8 mouse cellular contexts compared by ENCODE assay signal in the genomic region with DNA sequence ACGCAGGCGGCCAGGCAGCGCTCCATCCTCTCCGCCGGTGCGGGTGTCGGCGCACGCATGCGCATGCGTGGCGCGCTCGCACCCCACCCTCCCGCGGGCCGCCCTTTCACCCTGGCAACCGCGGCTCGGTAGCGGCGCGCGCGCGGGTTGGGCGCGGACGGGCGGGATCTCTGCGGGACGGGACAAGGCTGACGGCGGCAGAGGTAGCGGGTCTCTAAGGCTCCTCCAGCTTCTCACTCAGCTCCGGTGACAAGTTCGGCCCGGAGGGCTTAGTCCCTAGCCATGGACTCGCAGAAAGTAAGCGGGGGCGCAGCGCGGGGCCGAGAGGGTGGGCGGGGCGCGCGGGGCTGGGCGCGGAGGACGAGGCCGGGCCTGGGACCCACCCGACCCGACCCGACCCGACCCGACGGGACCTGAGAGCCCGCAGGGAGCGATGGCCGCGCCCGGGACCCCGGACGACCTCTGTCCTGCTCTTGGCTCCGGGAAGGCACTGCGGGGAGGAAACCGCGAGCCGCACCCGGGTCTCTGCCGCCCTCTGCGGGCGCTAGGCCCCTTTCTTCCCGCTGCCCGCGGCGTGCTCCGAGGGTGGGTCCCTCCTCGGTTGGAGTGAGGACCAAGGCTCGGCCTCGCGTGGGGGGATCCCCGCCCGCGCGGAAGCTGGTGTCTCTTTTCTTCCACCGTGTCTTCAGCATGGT. TPM values are rescaled to one million over a fixed set of nuclear protein-coding genes. Genes with fewer than 3 reads are reported as not detected.
A peak's percentile ranks its signal among the peaks of the same experiment; 100 is the strongest.
DNase-seq lines count a peak whose midpoint lies in the region; ATAC-seq and TF ChIP-seq lines count a peak whose summit lies in the region.

Gene Fsd1l (plus strand): TSS at position 156 of the 695 bp plus-strand sequence.

- no peaks in the 10 kb centered on the region for H3K9me3 ChIP-seq in hindbrain, embryonic 10.5 days
- H3K9me3 ChIP-seq in lung, postnatal 0 days (ENCODE audit: low read length), result no peaks in the 10 kb centered on the region

- H3K4me2 ChIP-seq in lung, postnatal 0 days (replicated peaks; ENCODE audit: low read depth, low read length), result peak within 1 kb of the TSS; percentile 83

- peaks cover 40% of the 10 kb centered on the region for H3K4me1 ChIP-seq in hindbrain, embryonic 10.5 days (replicated peaks)
- peaks cover 3% of the 10 kb centered on the region; the same call in 1 of the 2 replicates for H3K4me1 ChIP-seq in lung, postnatal 0 days (ENCODE audit: insufficient read depth, low read depth, low read length)

- under 1% methylated on average over 88 of the region's 88 CpGs for WGBS in hindbrain, embryonic 10.5 days
- WGBS in lung, postnatal 0 days, result under 1% methylated on average over 52 of the region's 88 CpGs

- no peak for TF ChIP-seq EP300 in lung, postnatal 0 days (IDR thresholded peaks at IDR 0.05)

- CTCF ChIA-PET in Patski (lab: Charles Lee), result no interaction called here

- peak within 1 kb of the TSS; percentile 58 for H3K9ac ChIP-seq in lung, postnatal 0 days (replicated peaks; ENCODE audit: low read depth)

- in situ Hi-C loops in Patski (cut with MboI; ENCODE audit: low pct_unique_long_range_greater_than_20kb), result no loop called here

- H3K4me3 ChIP-seq in hindbrain, embryonic 10.5 days, result peak within 1 kb of the TSS; percentile 91
- H3K4me3 ChIP-seq in lung, postnatal 0 days (ENCODE audit: low read depth, low read length), result peak within 1 kb of the TSS; percentile 77

- TF ChIP-seq CTCF in Patski (IDR thresholded peaks at IDR 0.05), result no peak
- TF ChIP-seq CTCF in lung, postnatal 0 days (IDR thresholded peaks at IDR 0.05), result peak; percentile 56

- H3K27ac ChIP-seq in hindbrain, embryonic 10.5 days, result peak within 1 kb of the TSS; percentile 96
- peak within 1 kb of the TSS; percentile 49 for H3K27ac ChIP-seq in lung, postnatal 0 days (ENCODE audit: low read length)

- no peak for DNase-seq in Patski (ENCODE audit: low read depth, low spot score)
- peak; percentile 87 for DNase-seq in cerebellum, adult 9-11 months
- peak; percentile 46 to 82 for DNase-seq in frontal cortex, adult 2 months (ENCODE audit: extremely low spot score in 1 of 2, low spot score in 1 of 2)
- DNase-seq in hindbrain, embryonic 10.5 days (ENCODE audit: low spot score), result peak; percentile 83
- peak; percentile 74 to 81 for DNase-seq in layer of hippocampus, postnatal 14 days (ENCODE audit: low spot score in 2 of 2)
- peak; percentile 77 for DNase-seq in lung, postnatal 0 days (ENCODE audit: low spot score)
- peak; percentile 82 for DNase-seq in ovary, postnatal 36 days (ENCODE audit: low spot score)
- peak; percentile 42 to 64 for DNase-seq in thymus, postnatal 10 days (ENCODE audit: low spot score in 2 of 2)

- ATAC-seq in Patski, result peak; percentile 69
- ATAC-seq in lung, postnatal 0 days, result peak; percentile 86

- 0 out of 2 replicates have a peak, but pooled peaks cover 4% of the 10 kb centered on the region for H3K36me3 ChIP-seq in hindbrain, embryonic 10.5 days
- H3K36me3 ChIP-seq in lung, postnatal 0 days (ENCODE audit: insufficient read depth, low read length), result no peaks in the 10 kb centered on the region

- POLR2A ChIA-PET in Patski (lab: Charles Lee), result no interaction called here

- H3K27me3 ChIP-seq in Patski, result no peaks in the 10 kb centered on the region
- no peaks in the 10 kb centered on the region for H3K27me3 ChIP-seq in hindbrain, embryonic 10.5 days (ENCODE audit: insufficient read depth, poor library complexity, severe bottlenecking)
- no peaks in the 10 kb centered on the region for H3K27me3 ChIP-seq in lung, postnatal 0 days (replicated peaks; ENCODE audit: insufficient read depth, low read length)

RNA-seq across cellular contexts. Expression of gene Fsd1l, which starts in this region (rescaled TPM):
- polyA plus RNA-seq in Patski (2021), result 2.7 TPM
- polyA plus RNA-seq in frontal cortex, adult 2 months (2012; rRNA removed), result 12.0 and 12.9 TPM in 2 replicates
- 23.2 and 26.0 TPM in 2 replicates for polyA plus RNA-seq in hindbrain, embryonic 10.5 days (2016; fragmentation: Nextera tagmentation; extraction: Ambion mirVana)
- 10 to 100 TPM; 38.8 to 41.0 TPM for total RNA-seq in layer of hippocampus, postnatal 14 days (2021)
- 7.9 and 9.4 TPM in 2 replicates for polyA plus RNA-seq in lung, postnatal 0 days (2015; fragmentation: Nextera tagmentation; extraction: Ambion mirVana)
